Mouse (Mus musculus) left cerebral cortex, postnatal 36 days (tissue): ENCODE measurements around the gene Apob. TPM values are rescaled to one million over a fixed set of nuclear protein-coding genes. Genes with fewer than 3 reads are reported as not detected.
"Not testable (repeated sequence)": the region's sequence is repeated elsewhere in the genome, so short reads cannot be mapped to it uniquely, and the experiment has no call there.

Source experiments
- DNase-seq, 2 experiments: peaks; one replicate each; pipeline ENCODE4 v3.0.0; 2021 to 2022; ENCODE audit warnings: low spot score in 2 of 2, mixed read lengths in 1 of 2
- intact Hi-C: fragments of 180-260 bp; cut with DNase I; formaldehyde crosslinking; loops from one replicate; pipeline ENCODE4 v1.15.1; 2025
- total RNA-seq, 2 experiments: library from RNA; stranded (reverse); gene quantifications; 2 replicates each; pipeline ENCODE4 v1.2.3; 2021

Gene Apob
- under 1 TPM in 1 of 2 experiments, not detected in 1; 0.14 TPM for total RNA-seq

DNA sequence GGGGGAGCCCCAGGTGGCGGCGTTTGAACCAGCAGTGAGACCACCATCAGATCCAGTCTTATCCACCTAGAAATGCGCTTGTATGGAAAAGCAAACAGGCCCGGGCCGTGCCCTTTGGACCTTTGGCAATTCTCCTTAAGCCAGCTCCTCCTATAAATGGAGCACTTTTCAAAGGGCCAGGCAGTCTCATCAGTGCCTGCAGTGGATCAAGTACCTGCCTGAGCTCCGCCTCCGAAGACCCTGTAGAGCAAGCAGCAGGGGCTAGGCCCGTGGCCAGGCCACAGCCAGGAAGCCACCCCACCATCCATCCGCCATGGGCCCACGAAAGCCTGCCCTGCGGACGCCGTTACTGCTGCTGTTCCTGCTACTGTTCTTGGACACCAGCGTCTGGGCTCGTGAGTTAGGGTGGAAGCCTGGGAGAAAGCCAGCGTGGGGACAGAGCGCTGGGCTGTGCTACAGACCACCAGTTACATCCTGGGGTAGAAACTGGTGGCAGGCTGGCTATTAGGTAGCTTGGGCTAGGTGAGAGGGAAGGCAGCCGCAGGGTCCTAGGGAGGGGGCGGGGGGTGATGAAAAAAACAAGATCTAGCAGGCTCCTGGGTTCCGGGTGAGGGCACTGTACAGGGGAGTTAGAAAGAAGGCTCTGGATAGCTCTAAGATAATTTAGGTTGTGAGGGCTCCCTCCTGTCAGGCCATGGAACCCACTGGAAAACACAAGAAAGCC is at the start of gene Apob:
Gene Apob (plus strand): TSS at position 183 of the 724 bp plus-strand sequence.
- intact Hi-C loops = loop anchor here (2.0 kb wide), 2 partner anchors 109 to 199 kb away; no protein-coding TSS in a partner anchor
- DNase-seq = no peak

DNA sequence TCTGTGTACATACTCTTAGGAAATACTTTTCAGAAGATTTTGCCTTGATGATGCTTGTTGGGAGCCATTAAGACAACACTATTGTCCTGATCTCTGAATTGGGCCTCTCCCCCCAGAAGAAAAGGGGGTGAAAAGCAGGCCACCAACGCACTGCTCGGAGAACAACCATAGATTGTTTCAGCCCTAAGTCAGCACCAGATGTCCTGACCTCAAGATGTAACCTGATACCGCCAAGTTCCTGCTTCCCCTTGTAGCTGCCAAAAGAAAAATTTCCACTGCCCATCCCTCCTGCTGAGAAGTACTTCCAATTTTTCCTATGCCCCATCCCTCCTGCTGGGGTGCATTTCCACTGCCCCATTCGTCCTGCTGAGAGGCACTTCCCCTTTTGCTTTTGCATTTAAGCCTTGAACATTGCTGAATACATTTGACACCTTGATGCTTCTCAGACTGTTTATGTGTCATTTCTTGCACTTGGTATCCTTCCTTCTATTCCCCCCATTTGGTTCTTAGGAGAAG is 45.0 kb upstream of the Apob start:
- DNase-seq = no peak
- intact Hi-C loops = no loop called here

DNA sequence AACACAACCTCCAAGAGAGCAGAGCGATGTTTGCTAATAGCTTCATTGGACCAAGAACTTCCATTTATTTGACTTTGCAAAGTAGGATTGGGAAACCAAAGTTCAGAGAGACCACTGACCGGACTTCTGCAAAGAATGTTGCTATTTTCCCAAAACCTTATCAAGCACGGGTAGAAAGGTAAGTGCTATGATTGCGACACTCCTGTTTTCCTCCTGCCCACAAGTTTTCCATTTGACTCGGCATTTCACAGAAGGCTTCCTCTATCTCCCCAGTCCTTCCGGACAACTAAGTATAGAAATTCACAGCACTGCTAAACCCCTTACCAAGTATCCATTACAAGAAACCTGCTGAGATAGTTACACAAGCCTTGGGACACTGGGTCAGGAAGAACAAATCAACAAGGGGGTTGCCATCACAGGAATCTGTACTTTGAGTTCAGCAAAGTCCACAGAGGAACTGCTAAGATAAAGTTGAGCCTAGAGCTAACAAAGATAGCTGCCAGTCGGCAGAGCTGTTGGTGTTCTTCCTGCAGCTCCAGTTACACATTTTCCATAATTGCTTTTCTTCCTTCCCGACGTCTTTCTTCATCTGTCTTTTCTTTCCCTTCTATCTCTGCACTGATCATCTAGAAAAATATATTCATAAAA is 27.2 kb upstream of the Apob start:
- no peak for DNase-seq

DNA sequence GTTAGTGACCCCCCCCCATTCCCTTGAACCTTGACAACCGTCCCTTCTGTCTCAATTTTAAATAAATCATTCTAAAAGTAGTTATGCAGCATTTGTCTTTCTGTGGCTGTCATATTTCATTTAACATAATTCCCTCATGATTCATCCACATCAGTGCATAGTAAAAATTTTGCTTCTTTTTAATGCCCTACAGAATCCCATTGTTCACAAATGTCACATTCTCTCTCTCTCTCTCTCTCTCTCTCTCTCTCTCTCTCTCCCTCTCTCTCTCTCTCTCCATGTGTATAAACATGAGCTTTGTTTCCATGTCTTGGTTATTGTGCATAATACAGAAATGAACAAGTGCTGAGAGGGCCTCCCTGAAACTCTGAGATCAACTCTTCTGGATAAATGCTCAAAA is 18.6 kb upstream of the Apob start:
- intact Hi-C loops = no loop called here
- no peak for DNase-seq

More for the DNA sequence above, 27.2 kb upstream of the Apob start:
- intact Hi-C loops = no loop called here

DNA sequence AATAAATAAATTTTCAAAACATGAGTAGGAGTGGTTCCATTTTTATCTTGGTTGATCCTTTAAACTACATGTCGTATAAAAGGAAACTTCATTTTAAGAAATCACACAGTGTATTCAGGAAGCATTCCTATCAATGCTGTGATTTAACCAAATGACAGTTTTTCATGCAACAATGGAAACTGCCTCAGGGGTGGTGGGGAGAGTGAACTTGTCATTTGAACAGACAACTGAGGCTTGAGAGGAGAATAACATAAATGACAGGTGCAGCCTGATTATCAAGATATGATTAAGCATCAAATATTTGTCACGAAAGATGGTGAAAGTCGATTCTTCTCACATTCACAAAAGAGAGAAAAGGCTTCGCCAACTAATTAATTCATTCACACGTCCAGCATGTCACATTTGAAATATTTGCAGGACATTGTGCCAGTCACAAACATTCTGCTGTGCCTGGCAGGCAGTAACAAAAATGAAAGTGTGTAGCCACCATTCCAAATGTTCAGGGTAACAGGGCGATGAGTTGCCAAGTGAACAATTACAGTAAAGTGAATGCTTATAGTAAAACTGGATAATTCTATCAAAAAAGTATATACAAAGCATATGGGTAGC is 18.0 kb upstream of the Apob start:
- DNase-seq = no peak
- intact Hi-C loops = no loop called here

DNA sequence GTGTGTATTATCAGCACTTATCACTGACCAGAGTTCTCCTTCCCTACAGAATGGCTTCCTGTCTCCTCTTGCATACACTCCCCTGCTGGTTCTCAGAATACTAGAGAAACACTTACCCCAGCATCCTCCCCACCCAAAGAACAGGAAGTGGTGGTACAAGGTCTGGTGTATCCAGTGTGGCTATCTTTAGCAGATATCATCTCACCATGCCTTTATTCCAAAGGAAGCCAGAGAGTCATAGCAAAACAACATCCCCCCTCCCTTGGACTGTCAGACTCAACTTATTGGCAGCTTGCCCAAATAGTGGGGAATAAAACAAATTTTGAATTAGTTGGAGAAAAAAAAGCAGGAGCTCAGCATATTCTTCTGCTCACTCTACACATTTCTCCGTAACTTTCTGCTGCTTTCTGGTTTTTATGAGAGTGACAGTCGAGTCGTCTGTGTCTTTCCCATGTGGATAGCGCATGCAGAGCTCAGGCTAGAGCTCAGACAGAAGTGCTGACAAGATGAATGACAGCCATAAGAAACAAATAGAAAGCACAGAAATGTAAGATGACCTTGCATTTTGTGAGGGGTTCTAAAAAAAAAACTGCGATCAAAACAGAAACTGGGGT is 15.0 kb upstream of the Apob start:
- intact Hi-C loops = no loop called here
- no peak for DNase-seq

DNA sequence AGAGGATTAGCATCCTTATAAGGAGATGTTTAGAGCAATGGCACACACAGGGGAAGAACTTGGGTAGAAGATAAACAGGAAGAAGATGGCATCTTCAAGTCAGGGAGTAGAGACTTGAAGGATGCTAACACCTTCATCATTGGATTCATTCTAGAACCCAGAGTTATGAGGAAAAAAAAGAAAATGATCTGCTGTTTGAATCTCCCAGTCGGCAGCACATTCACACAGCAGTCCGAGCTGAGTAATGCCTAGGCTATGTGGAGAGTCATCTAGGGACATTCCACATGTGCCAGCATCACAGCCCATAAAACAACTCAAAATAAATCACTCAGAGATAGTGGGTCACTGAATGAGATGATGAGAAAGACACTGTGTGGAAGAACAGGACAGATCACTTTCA is 10.2 kb upstream of the Apob start:
- intact Hi-C loops = no loop called here
- DNase-seq = no peak

DNA sequence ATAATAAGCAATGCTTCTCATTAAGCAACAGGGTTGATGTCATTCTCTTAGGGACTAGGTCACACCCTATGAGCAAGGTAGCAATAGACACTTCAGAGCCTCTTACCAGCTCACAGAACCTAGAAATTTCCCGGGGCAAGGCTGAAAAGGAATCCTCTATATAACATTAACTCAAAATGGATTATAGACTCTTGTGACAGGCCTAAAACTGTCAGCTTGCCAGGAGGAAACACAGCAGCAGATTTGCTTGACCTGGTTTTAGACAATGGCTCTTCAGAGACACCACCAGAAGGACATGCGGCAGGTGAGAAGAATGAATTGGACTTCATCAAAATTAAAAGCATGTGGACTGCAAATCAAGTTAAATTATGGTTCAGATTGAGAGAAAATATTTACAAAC is 7.1 kb upstream of the Apob start:
- intact Hi-C loops = no loop called here
- DNase-seq = no peak

DNA sequence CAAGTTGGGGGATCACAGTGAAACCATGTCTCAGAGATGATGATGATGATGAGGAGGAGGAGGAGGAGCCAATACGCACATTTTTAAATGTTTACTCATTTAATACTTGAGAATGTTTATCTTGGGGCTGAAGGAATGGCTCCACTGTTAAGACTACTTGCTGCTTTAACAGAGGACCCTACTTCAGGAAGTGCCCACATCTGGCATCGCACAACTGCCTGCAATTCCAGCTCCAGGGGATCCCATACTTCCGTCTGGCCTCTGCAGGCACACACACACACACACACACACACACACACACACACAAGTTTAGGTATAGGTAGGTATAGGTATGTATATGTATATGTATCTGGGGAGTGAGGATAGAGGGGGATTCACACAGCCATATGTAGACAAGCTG is 6.6 kb upstream of the Apob start:
- no peak for DNase-seq
- intact Hi-C loops = no loop called here

DNA sequence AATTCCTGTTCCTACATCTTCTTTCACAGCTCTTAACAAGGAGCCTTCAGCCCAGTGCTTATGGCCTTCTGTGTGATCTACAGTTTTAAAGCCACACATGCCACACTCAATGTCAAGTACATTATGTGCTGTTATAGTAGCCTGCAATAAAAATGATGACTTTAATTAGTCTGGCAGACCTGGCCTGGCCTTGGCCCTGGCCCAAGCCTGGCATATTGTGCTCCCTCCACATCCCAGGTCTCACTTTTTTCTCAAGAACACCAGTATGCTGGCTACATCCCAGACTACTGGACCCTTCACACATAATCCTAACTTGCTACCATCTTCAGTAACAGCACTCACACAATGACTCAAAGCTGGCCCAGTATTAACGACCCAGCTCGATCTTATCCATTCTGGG is 5.7 kb upstream of the Apob start:
- intact Hi-C loops = no loop called here
- no peak for DNase-seq

DNA sequence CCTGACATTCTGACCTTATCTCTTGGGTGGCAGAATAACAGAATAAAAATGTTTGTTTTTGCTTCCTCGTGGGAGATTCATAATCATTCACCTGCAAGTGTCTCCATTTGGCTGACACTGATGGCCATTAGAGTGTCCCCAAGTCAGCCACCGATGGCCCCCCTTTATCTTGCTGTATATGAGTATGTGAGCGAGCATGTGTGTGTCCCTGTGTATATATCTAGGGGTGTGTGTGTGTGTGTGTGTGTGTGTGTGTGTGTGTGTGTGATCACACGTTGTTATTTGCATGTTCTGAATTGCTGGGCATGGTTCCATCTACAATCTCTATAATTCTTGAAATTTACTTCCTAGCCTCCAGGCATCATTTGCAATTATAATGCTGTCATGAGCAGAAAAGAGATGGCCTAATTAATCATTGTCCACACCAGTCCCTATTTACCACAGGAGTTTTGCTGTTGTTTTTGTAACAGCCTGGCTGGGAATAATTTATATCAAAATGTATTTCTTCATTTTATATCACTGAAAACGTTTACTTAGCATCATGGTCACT is 3.6 kb upstream of the Apob start:
- DNase-seq = no peak
- intact Hi-C loops = no loop called here

DNA sequence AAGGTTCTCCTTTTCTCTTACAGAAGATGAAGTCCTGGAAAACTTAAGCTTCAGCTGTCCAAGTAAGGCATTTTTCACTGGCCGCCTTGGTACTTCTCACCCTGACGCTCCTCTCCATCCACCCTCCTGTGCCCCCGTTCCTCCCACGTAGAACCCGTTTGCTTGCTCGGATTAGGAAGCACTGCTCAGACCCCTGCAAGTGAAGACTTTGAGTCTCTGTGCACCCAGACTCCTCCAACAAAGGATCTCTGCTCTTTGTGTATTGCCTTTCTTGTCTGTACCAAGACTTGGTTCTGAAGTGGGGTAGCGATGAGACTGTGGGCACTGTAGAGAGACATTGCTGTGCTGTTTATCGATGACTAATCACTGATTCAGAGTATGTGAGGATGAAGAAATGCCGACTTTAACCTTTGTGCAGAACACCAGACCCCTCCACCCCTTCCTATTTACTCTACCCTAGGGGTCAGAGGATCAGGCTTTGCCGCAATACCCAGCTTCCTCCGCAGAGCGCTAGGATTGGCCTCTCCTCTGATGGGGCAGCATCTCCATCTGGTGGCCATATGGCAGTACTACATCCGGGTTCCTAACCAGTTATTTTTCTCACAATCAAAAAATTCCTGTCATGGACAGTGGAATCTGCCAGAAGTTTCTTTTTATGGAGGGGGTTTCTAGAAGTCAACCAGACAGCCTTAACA is 889 bp downstream of the Apob start:
- DNase-seq = peak; percentile 67 to 72
- intact Hi-C loops = loop anchor here (2.0 kb wide), 1 partner anchor 110 kb away; no protein-coding TSS in a partner anchor

DNA sequence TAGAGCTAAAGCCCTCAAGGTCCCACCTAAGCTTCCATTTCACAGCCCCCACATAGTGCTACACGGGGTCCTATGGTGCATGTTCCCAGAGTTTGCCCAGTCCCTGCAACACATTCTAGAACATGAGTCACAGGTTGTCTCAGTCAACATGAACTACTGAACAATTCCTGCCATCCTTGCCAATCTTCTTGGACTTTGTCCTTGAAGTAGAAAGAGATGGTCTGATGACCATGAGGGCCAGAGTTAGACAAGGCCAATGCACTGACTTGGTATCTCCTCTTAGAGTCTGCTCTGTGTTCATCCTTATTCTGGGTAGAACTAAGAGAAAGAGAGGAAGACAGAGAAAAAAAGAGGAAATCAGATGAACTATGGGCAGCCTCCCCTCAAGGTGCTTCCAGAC is 7.0 kb downstream of the Apob start:
- intact Hi-C loops = no loop called here
- no peak for DNase-seq

DNA sequence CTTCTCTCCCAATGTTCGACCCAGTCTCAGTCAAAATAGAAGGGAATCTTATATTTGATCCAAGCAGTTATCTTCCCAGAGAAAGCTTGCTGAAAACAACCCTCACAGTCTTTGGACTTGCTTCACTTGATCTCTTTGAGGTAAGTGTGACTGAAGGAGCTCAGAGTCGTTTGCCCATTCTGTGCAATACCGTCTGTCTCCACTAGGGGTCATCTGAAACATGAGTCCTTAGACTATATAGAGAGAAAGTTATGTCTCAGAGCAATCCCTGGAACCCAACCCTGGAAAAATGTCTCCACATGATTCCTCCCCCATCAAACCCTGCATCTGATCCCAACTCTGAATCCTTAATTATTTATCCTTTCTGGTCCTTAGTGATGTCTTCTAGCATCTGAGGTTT is 13.4 kb downstream of the Apob start:
- no peak for DNase-seq
- intact Hi-C loops = loop anchor here (2.0 kb wide), 1 partner anchor 314 kb away; no protein-coding TSS in a partner anchor

DNA sequence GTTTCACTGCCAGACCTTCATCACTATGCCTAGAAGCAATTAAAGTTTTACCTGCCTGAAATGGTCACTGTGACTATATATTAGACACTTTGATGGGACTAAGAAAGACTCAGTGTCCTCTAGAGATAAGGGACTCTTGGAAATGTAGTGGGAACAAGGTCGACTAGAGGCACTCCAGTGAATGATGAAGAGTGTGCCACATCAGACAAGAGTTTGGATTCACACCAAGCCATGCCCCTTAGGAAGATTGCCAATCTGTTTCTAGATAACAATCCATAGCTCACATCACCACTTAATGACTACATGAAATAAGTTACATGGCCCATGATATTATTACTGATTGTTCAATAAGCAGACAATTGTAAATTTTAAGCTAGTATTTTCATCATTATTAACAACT is 14.1 kb downstream of the Apob start:
- intact Hi-C loops = loop anchor here (2.0 kb wide), 1 partner anchor 313 kb away; no protein-coding TSS in a partner anchor

DNA sequence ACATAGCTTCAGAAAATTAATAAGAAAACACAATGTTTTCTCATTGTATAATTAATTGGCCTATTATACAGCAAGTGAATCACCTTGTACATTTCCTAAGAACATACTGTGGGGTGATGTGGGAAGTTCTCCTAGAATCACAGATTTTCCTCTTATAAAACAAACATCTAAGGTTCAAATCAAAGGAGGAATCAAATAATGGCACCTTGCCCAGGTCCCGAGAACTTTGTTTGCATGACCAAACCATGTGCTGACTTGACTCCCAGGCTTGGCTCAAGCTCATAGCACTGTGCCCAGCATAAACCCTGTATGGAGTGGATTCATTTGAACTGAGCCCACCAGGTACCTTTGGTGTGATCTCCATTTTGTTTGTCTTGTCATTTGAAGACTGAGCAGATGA is 43.5 kb downstream of the Apob start:
- DNase-seq = no peak
- intact Hi-C loops = no loop called here

More for the DNA sequence above, 14.1 kb downstream of the Apob start:
- DNase-seq = no peak

DNA sequence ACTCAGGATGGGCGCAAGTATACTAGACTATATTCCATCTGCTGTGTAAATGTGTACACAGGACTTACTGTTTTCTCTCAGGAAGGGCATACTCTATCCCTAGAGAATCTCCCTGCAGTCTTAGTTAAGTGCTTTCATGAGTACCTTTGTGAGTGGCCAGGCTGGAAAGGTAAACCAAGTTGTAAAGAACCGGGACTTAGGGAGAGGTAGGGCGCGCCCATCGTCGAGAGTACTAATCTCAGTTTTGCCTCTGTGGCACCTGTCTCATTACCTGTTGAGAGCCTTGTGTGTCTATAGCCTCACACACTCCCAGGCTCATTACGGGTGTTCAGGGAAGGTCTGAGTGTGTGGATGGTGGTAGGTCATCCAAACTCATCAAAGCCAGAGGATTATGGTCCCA is 52.1 kb downstream of the Apob start:
- intact Hi-C loops = no loop called here
- DNase-seq = no peak

DNA sequence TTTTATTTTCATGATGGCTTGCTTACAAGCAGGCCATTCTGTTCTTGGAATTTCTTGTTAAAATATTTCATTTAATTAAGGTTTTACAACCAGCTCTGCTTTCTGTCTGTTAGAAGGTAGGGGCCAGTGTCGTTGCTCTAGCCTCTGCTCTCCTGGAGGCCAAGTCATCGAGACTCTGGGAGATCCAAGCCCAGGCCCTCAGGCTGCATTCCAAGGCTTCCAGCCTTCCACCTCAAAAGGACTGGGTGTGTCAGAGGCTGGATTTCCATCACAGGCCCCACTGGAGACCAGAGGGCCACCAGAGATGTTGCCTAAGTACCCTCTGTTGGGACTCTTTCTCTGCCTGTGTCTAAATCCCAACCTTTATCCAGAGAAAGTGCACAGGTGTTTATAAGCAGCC is 52.6 kb downstream of the Apob start:
- no peak for DNase-seq
- intact Hi-C loops = no loop called here

DNA sequence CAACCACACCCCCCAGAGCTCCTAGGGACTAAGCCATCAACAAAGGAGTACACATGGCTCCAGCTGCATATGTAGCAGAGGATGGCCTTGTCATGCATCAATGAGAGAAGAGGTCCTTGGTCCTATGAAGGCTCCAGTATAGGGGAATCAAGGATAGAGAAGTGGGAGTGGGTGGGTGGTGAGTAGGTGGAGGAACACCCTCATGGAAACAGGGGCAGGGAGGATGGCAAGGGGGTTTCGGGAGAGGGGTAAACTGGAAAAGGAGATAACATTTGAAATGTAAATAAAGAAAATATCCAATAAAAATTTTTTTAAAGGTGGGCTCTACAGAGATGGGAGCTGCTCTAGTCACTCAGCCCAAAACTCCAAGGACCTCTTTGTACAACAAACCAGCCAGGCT is 53.7 kb downstream of the Apob start:
- intact Hi-C loops, DNase-seq: not testable (repeated sequence)
